Mouse (Mus musculus) stomach, embryonic 14.5 days (tissue): Measurements from ENCODE around the gene Gpatch2l. TPM values are rescaled to one million over a fixed set of nuclear protein-coding genes. Genes with fewer than 3 reads are reported as not detected.

Source experiments
- ATAC-seq: fragments of 200-750 bp; cut with Nextera tagmentation; 2 replicates; pipeline ENCODE4 v1.8.0; 2017; ENCODE audit warnings: low read depth, moderate TSS enrichment; ENCODE audit not compliant: insufficient number of reproducible peaks, insufficient read depth, low FRiP score
- H3K27ac ChIP-seq: fragments of 300-500 bp; sonication (generic); 2 replicates; pipeline ENCODE4 v1.5.1; 2014; ENCODE audit warnings: mild to moderate bottlenecking, low read length, moderate library complexity, mixed read lengths
- H3K27me3 ChIP-seq: fragments of 300-500 bp; sonication (generic); 2 replicates; pipeline ENCODE4 v1.6.1; 2014; ENCODE audit warnings: low read length, control low read depth, mixed read lengths; ENCODE audit not compliant: control insufficient read depth, insufficient read depth
- H3K36me3 ChIP-seq: fragments of 300-500 bp; sonication (generic); 2 replicates; pipeline ENCODE4 v1.6.1; 2014; ENCODE audit warnings: mild to moderate bottlenecking, control low read depth, low read length, moderate library complexity, mixed read lengths; ENCODE audit not compliant: control insufficient read depth, insufficient read depth
- H3K4me1 ChIP-seq: fragments of 300-500 bp; sonication (generic); 2 replicates; pipeline ENCODE4 v1.6.1; 2014; ENCODE audit warnings: low read length, control low read depth, mixed read lengths; ENCODE audit not compliant: control insufficient read depth, insufficient read depth
- H3K4me2 ChIP-seq: fragments of 300-500 bp; sonication (generic); replicated peaks from 2 replicates; pipeline ENCODE4 v1.6.1; 2014; ENCODE audit warnings: low read depth, low read length, control low read depth
- H3K4me3 ChIP-seq: fragments of 300-500 bp; sonication (generic); 2 replicates; pipeline ENCODE4 v1.5.1; 2014; ENCODE audit warnings: low read depth, low read length, control low read depth
- H3K9ac ChIP-seq: fragments of 300-500 bp; sonication (generic); replicated peaks from 2 replicates; pipeline ENCODE4 v1.6.1; 2014; ENCODE audit warnings: low read depth, mild to moderate bottlenecking, control low read depth, low read length, moderate library complexity, mixed read lengths
- H3K9me3 ChIP-seq: fragments of 300-500 bp; sonication (generic); 2 replicates; pipeline ENCODE4 v1.6.1; 2016; ENCODE audit warnings: low read depth, low read length, control low read depth; ENCODE audit not compliant: control insufficient read depth
- WGBS: fragments of 180-500 bp; shearing (Covaris S2); extraction: QIAGEN DNeasy Blood & Tissue Kit; methylation state at CpG from one replicate; pipeline ENCODE4 v1.1.7; 2014; 5-methylcytosine and 5-hydroxymethylcytosine counted together
- polyA plus RNA-seq: library from polyadenylated mRNA; unstranded; fragments of >200 nt; fragmentation: Nextera tagmentation; extraction: Ambion mirVana; gene quantifications from 2 replicates; pipeline ENCODE4 v1.2.1, GENCODE M21; 2014

Gpatch2l gene
- polyA plus RNA-seq, 1 experiment from 2014 or later = 19.6 TPM

DNA sequence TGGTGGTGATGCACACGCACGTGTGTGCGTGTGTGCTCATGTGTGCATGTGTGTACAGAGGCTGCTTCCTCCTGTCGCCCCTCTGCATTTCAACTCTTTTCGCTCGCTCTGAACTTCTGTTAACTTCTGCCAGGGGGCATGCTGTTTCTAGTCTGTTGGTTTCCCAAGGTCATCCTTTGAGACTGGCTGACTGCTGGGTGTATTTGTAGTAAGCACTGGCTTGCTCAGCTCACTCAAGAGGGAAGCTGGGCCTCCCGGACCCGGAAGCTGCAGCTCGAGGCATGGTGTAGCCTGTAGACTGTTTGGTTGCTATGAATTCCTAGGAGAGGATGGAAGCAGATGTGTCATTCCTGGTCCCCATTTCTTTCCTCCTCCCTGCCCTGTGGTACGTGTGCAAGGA, 61.3 kb downstream of the Gpatch2l start:
- H3K27me3 ChIP-seq = no peaks in the 10 kb centered on the region
- H3K27ac ChIP-seq = no peak overlapping the region
- 90% methylated on average over 10 of the region's 10 CpGs for WGBS
- no peak overlapping the region for H3K9ac ChIP-seq
- no peaks in the 10 kb centered on the region for H3K9me3 ChIP-seq
- ATAC-seq = no peak
- H3K4me2 ChIP-seq = no peak overlapping the region
- H3K4me3 ChIP-seq = no peak overlapping the region
- no peaks in the 10 kb centered on the region for H3K36me3 ChIP-seq
- no peaks in the 10 kb centered on the region for H3K4me1 ChIP-seq

DNA sequence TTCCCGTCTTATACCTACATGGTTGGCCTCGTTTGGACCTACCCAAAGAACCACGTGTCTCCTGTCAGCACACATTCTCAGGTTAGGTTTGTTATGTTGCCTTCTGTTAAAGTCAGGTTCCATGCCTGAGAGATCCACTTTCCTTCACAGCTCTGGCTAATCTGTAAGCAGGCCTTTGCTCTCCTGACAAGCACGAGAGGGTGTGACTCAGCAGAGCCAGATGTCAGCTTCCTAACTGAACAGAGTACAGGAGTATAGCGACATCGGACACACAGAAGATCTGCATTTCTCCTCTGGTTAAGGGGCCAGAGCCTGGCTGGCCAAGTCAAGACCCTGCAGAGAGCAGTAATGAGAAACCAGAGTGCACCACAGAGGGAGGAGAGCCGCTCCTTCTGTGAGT, 63.4 kb downstream of the Gpatch2l start:
- Histone ChIP-seq H3K36me3 (no peaks in the 10 kb centered on the region), H3K4me1 (no peaks in the 10 kb centered on the region), H3K4me2 (peak overlapping the region; percentile 28; the same call in 1 of the 2 replicates), H3K9ac (no peak overlapping the region), H3K9me3 (no peaks in the 10 kb centered on the region), H3K4me3 (no peak overlapping the region), H3K27me3 (no peaks in the 10 kb centered on the region), H3K27ac (no peak overlapping the region)
- ATAC-seq = no peak
- 54% methylated on average over 7 of the region's 7 CpGs for WGBS

DNA sequence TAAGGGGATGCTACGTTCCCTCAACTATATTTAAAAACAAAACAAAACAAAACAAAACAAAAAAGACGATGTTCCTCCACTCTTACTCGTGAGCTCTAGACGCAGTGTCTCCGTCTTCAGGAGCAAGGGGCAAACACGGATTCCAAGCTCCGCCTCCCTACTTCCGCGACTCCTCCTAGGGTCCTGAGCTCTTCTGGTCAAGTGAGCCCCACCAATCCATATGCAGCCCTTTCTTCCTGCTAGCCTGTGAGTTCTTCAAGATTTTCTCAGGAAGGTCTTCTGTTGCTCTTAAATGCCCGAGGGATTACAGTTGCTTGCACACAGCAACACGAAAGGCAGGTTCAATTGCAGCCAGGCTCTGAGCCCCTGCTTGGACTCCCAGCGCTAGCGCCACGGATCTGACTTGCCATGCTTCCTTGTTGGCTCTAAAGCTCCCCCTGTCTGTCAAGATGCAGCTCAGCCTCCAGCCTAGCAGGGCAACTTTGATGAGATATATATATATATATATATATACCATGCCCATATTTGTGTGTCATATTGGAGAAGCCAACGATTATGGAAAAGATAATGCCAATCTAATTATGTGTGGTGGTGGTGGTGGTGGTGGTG, 64.1 kb downstream of the Gpatch2l start:
- Histone ChIP-seq H3K4me2 (peak overlapping the region; percentile 28), H3K4me1 (no peaks in the 10 kb centered on the region), H3K27ac (no peak overlapping the region), H3K4me3 (0 out of 2 replicates have a peak overlapping the region, but pooled peaks have one; percentile 8), H3K27me3 (no peaks in the 10 kb centered on the region), H3K36me3 (no peaks in the 10 kb centered on the region), H3K9me3 (no peaks in the 10 kb centered on the region), H3K9ac (no peak overlapping the region)
- WGBS = 17% methylated on average over 15 of the region's 15 CpGs
- no peak for ATAC-seq

DNA sequence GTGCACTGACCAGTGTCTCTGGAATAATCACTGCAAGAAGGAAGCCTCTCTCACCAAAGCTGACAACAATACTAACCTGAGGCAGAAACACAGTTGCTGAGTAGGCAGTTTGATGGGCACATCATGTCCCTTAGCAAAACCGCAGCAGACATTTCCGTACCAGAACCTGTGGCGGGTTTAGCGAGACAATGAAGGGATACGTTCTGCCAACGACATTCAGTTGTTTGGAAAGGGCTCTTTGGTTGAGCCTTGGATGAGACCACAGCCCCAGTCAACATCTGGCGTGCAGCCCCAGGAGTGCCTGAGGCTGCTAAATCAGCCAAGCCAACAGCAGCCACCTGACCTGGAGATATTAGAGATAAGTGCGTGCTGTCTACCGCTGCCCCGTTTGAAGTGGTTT, 67.8 kb downstream of the Gpatch2l start:
- ATAC-seq = no peak
- H3K9ac ChIP-seq = no peak overlapping the region
- H3K27me3 ChIP-seq = no peaks in the 10 kb centered on the region
- no peaks in the 10 kb centered on the region for H3K36me3 ChIP-seq
- H3K27ac ChIP-seq = no peak overlapping the region
- no peaks in the 10 kb centered on the region for H3K4me1 ChIP-seq
- no peaks in the 10 kb centered on the region for H3K9me3 ChIP-seq
- no peak overlapping the region for H3K4me3 ChIP-seq
- H3K4me2 ChIP-seq = no peak overlapping the region
- 61% methylated on average over 10 of the region's 10 CpGs for WGBS

DNA sequence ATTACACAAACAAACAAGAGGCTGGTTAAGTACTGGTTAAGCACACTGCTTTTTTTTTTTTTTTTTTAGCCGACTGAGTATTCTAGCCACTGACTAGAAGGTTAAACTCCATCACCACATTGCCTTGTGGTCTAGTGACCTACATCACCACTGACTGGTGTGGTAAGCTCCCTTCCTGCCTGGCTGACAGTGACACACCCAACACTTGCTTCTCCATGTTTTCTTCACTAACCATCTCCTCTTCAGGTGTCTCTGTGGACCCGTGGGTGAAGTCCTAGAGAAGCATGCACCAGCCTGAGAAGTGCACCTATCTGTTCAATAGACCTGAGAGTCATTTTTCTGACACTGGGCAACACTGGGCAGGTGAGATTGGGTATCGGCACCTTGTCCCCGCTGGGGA, 68.2 kb downstream of the Gpatch2l start:
- Histone ChIP-seq H3K4me3 (no peak overlapping the region), H3K9ac (no peak overlapping the region), H3K36me3 (no peaks in the 10 kb centered on the region), H3K9me3 (no peaks in the 10 kb centered on the region), H3K4me1 (no peaks in the 10 kb centered on the region), H3K27me3 (no peaks in the 10 kb centered on the region), H3K4me2 (no peak overlapping the region), H3K27ac (no peak overlapping the region)
- ATAC-seq = no peak
- WGBS = 84% methylated on average over 4 of the region's 4 CpGs

DNA sequence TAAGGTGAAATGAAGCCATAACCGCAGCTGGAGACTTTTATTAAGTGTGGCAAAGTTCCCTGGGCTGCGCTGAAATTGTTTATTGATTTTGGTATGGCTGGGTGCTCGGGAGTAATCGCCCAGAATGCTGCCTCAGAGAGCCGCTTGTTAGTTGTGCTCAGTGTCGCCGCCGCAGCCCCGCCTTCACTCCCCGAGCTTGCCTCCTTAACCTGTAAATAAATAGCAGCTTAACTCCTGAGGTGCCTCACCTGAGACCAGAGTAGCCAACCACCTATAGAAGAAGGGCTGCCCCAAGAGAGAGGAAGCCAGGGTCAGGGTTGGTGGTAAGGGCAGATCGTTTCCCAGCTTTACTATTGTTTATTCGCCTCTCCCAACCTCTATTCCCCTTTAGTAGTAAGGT, 79.0 kb downstream of the Gpatch2l start:
- H3K9me3 ChIP-seq = no peaks in the 10 kb centered on the region
- ATAC-seq = 0 out of 2 replicates have a peak, but pooled peaks have one; percentile 53
- WGBS = 13% methylated on average over 12 of the region's 12 CpGs
- no peaks in the 10 kb centered on the region for H3K27me3 ChIP-seq
- peak overlapping the region; percentile 12; the same call in 1 of the 2 replicates for H3K4me2 ChIP-seq
- no peak overlapping the region for H3K27ac ChIP-seq
- no peak overlapping the region for H3K4me3 ChIP-seq
- H3K9ac ChIP-seq = no peak overlapping the region
- H3K36me3 ChIP-seq = no peaks in the 10 kb centered on the region
- no peaks in the 10 kb centered on the region for H3K4me1 ChIP-seq

DNA sequence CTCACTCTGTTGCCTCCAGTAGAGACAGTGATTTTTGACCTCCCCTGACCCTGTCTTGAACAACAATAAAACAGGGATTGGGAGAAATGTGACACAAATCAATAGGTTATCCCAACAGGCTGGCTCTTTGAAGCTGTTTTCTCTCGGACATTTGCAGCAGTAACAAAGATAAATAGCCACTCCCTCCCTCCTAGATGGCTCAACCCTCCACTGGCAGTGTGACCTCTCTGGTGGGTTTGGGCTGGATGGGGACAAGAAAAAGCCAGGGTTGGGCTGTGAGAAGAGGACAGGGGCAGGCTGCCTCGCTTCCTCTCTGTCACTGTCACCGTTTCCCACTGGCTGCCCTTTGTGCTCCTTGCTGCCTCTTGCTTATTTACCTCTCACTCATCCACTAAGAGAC, 82.6 kb downstream of the Gpatch2l start:
- no peaks in the 10 kb centered on the region for H3K9me3 ChIP-seq
- no peaks in the 10 kb centered on the region for H3K4me1 ChIP-seq
- no peak overlapping the region for H3K9ac ChIP-seq
- no peak overlapping the region for H3K27ac ChIP-seq
- H3K4me3 ChIP-seq = no peak overlapping the region
- H3K27me3 ChIP-seq = no peaks in the 10 kb centered on the region
- ATAC-seq = no peak
- H3K36me3 ChIP-seq = no peaks in the 10 kb centered on the region
- WGBS = 21% methylated on average over 3 of the region's 3 CpGs
- H3K4me2 ChIP-seq = no peak overlapping the region

DNA sequence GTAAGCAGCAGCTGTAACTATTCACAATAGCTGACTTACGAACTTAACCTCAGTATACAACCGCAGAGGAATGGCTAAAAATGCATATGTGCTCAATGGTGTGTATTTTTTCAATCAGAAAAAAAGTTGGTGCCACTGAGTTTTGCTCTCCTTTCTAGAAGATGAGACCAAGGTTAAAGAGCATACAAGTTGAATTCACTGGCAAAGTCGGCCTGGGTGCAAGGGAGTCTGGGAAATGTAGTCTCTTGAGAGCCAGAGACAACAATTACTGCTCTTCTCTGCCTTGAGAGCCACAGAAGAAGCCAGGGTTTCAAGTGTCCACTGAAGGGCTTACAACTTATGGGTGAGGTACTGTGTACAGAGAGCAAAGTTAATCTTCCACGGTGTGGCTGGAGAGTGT, 88.2 kb downstream of the Gpatch2l start:
- Histone ChIP-seq H3K36me3 (no peaks in the 10 kb centered on the region), H3K4me2 (no peak overlapping the region), H3K4me1 (no peaks in the 10 kb centered on the region), H3K27ac (no peak overlapping the region), H3K9me3 (no peaks in the 10 kb centered on the region), H3K9ac (no peak overlapping the region), H3K27me3 (no peaks in the 10 kb centered on the region), H3K4me3 (no peak overlapping the region)
- ATAC-seq = no peak
- 49% methylated on average over 4 of the region's 4 CpGs for WGBS

DNA sequence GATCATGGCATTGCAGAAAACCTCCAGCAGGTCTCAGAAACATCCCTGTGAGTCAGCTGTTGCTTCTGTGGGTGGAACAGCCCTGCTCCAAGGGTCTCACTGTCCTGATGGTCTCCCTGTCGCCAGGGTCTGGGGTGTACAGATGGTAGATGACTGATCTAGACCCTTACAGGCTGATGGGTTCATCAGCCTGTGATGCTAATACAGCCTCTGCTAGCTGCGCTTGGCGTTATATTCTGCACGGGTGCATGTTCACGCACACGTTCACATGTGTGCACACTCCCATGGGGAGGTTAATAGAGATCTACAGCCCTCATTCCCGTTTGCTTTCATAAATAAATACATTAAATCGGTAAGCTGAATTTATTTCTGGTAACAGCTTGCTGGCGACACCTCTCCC, 89.0 kb downstream of the Gpatch2l start:
- Histone ChIP-seq H3K27ac (no peak overlapping the region), H3K9ac (no peak overlapping the region), H3K36me3 (no peaks in the 10 kb centered on the region), H3K4me1 (no peaks in the 10 kb centered on the region), H3K27me3 (no peaks in the 10 kb centered on the region), H3K4me3 (no peak overlapping the region), H3K9me3 (no peaks in the 10 kb centered on the region), H3K4me2 (no peak overlapping the region)
- no peak for ATAC-seq
- 85% methylated on average over 9 of the region's 9 CpGs for WGBS
